Comparison of ENCODE assay signal across 15 mouse cellular contexts in the genomic region with DNA sequence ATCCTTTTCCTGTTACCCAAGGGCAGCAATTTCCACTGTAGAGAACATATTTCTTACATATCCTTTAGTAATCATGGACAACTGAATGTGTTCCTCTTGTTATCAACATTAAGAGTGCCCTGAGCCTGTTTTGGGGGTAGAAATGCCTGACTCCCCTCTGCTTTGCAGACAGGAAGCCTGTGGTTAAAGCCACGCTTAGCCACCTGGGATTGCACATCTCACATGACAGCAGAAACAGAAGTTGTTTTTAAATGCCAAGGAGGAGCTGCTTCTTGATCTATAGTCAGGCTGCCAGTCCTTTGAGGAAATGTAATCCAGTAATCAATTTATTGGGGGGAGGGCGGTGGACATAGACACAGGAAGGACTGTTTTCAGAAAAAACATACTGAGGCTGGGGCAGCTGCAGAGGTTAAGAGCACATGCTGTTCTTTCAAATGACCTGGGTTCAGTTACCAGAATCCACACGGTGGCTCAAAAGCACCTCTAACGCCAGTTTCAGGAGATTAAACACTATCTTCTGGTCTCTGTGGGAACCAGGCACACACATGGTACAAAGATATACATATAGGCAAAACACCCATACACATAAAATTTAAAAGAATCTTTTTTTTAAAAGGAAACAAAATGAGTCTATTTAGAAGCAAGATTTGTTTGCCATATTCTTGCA. TPM values are rescaled to one million over a fixed set of nuclear protein-coding genes. Genes with fewer than 3 reads are reported as not detected.
A peak's percentile ranks its signal among the peaks of the same experiment; 100 is the strongest.
DNase-seq lines count a peak whose midpoint lies in the region; ATAC-seq and TF ChIP-seq lines count a peak whose summit lies in the region.
"Had no signal": no experiment of that assay in that cellular context is flagged by ENCODE, and none has a peak within 500 bp of the region (broad histone marks: within the 10 kb centered on the region; RNA-seq: fewer than 3 reads in every experiment).

No protein-coding gene starts in this region.

- H3K4me1 ChIP-seq in CH12.LX (ENCODE audit: control insufficient read depth in 1 of 2, insufficient read depth in 2 of 2), result peaks cover 28 to 88% of the 10 kb centered on the region in 2 experiments
- H3K4me1 ChIP-seq: embryonic facial prominence, embryonic 15.5 days had no signal

- WGBS in macrophage (ENCODE audit: missing documents), result 18% methylated on average over 4 of the region's 4 CpGs

- H3K4me3 ChIP-seq in CH12.LX (replicated peaks in 1 of 3; ENCODE audit: low read depth in 2 of 3, low read length in 2 of 3, poor library complexity in 1 of 3) (no peak overlapping the region), macrophage (ENCODE audit: inconsistent target) (no peak overlapping the region)
- H3K4me3 ChIP-seq in gastrocnemius, adult 2 months, result no peak overlapping the region
- H3K4me3 ChIP-seq: embryonic facial prominence, embryonic 15.5 days; heart, embryonic 15.5 days had no signal

- TF ChIP-seq POLR2A in CH12.LX (IDR thresholded peaks at IDR 0.05; ENCODE audit: low read depth, low read length), result 0 out of 2 replicates have a peak, but pooled peaks have one; percentile 29

- peaks cover 8% of the 10 kb centered on the region for H3K9me3 ChIP-seq in CH12.LX (replicated peaks; ENCODE audit: low read length)
- H3K9me3 ChIP-seq: embryonic facial prominence, embryonic 15.5 days; heart, embryonic 15.5 days had no signal

- H3K27ac ChIP-seq in CH12.LX (ENCODE audit: insufficient read depth, low read depth) (peak overlapping the region; percentile 54), macrophage (peak overlapping the region; percentile 12)
- no peak overlapping the region for H3K27ac ChIP-seq in gastrocnemius, adult 2 months
- H3K27ac ChIP-seq: embryonic facial prominence, embryonic 15.5 days; heart, embryonic 15.5 days had no signal

- H3K9ac ChIP-seq in CH12.LX (ENCODE audit: insufficient read depth, low read depth), result peak overlapping the region; percentile 51
- H3K9ac ChIP-seq: embryonic facial prominence, embryonic 15.5 days; heart, embryonic 15.5 days; lung, embryonic 14.5 days had no signal

- peak; percentile 79 for DNase-seq in CH12.LX (ENCODE audit: extremely low read depth)
- peak; percentile 84 for DNase-seq in thymus, postnatal 0 days (ENCODE audit: low spot score)
- no peak for DNase-seq in left cerebral cortex, adult 9 months (ENCODE audit: low spot score in 2 of 2)
- no peak for DNase-seq in heart, postnatal 14 days
- no peak for DNase-seq in gastrocnemius, adult 2 months
- DNase-seq: cerebellum, adult 11-12 months; kidney, adult 8-10 months; layer of hippocampus, postnatal 36 days; lung, embryonic 14.5 days; right cerebral cortex, postnatal 14 days had no signal

- peak; percentile 64 for ATAC-seq in common myeloid progenitor, adult 5-6 weeks (replicated peaks; ENCODE audit: low read depth, poor library complexity, severe bottlenecking)

- peak in 1 of 2 experiments; percentile 33; a peak in 1 of 4 replicates for TF ChIP-seq CTCF in CH12.LX (conservative IDR thresholded peaks at IDR 0.05 in 1 of 2, IDR thresholded peaks at IDR 0.05 in 1 of 2; ENCODE audit: low read depth in 2 of 2, low read length in 2 of 2)
- no peak for TF ChIP-seq CTCF in gastrocnemius, adult 2 months (IDR thresholded peaks at IDR 0.05)

- in situ Hi-C loops in CH12.LX (cut with MboI; ENCODE audit: low pct_ligation_motif_present, low pct_unique_long_range_greater_than_20kb, low sequenced_read_pairs), result loop anchor here (10.0 kb wide), 1 partner anchor 115 kb away; a partner anchor contains a TSS

- intact Hi-C loops in heart, postnatal 14 days (cut with DNase I), result no loop called here
- intact Hi-C loops in gastrocnemius, adult 2 months (cut with DNase I), result no loop called here

- peak; percentile 41 for TF ChIP-seq RAD21 in CH12.LX (IDR thresholded peaks at IDR 0.05; ENCODE audit: low read depth, low read length)

- peak overlapping the region; percentile 47 for H3K4me2 ChIP-seq in CH12.LX (ENCODE audit: insufficient read depth, low read depth, poor library complexity, severe bottlenecking)
- H3K4me2 ChIP-seq: embryonic facial prominence, embryonic 15.5 days; heart, embryonic 15.5 days; lung, embryonic 14.5 days had no signal

- peaks cover 18 to 71% of the 10 kb centered on the region in 2 experiments for H3K36me3 ChIP-seq in CH12.LX (replicated peaks in 1 of 2; ENCODE audit: control insufficient read depth in 1 of 2, insufficient read depth in 1 of 2, low read length in 1 of 2)
- no peaks in the 10 kb centered on the region for H3K36me3 ChIP-seq in macrophage (ENCODE audit: inconsistent target)
- H3K36me3 ChIP-seq: embryonic facial prominence, embryonic 15.5 days; heart, embryonic 15.5 days had no signal

- H3K27me3 ChIP-seq in CH12.LX (replicated peaks), result no peaks in the 10 kb centered on the region
- H3K27me3 ChIP-seq: embryonic facial prominence, embryonic 15.5 days; heart, embryonic 15.5 days had no signal

- peak; percentile 83 for TF ChIP-seq EP300 in CH12.LX (IDR thresholded peaks at IDR 0.05; ENCODE audit: low read length)

- H3K79me2 ChIP-seq in CH12.LX (replicated peaks; ENCODE audit: control insufficient read depth, extremely low read depth, insufficient read depth, poor library complexity, severe bottlenecking) (no peaks in the 10 kb centered on the region), macrophage (ENCODE audit: inconsistent target) (no peaks in the 10 kb centered on the region)

- dilution Hi-C loops in CH12.LX (cut with MboI; ENCODE audit: extremely low pct_ligation_motif_present, extremely low pct_unique_long_range_greater_than_20kb, low sequenced_read_pairs), result no loop called here

TF ChIP-seq in CH12.LX, 34 proteins besides CTCF, POLR2A, EP300 and RAD21:
- TF ChIP-seq MYC (IDR thresholded peaks at IDR 0.05; ENCODE audit: low read depth, low read length) (no peak), ZC3H11A (IDR thresholded peaks at IDR 0.05; ENCODE audit: low read depth, low read length) (no peak), ZNF384 (IDR thresholded peaks at IDR 0.05; ENCODE audit: low read depth, low read length) (no peak), MEF2A (IDR thresholded peaks at IDR 0.05; ENCODE audit: borderline replicate concordance, low read depth, low read length) (no peak), MAZ (IDR thresholded peaks at IDR 0.05; ENCODE audit: low read depth, low read length) (no peak), BHLHE40 (IDR thresholded peaks at IDR 0.05; ENCODE audit: low read depth, low read length) (peak; percentile 80), SMC3 (IDR thresholded peaks at IDR 0.05; ENCODE audit: low read depth, low read length) (peak; percentile 9; the same call in 1 of the 2 replicates), GABPA (IDR thresholded peaks at IDR 0.05; ENCODE audit: insufficient replicate concordance, low read depth, low read length) (no peak), ZKSCAN1 (IDR thresholded peaks at IDR 0.05; ENCODE audit: borderline replicate concordance, low read depth, low read length) (no peak), CHD1 (IDR thresholded peaks at IDR 0.05; ENCODE audit: low read depth, low read length) (no peak), JUN (IDR thresholded peaks at IDR 0.05; ENCODE audit: insufficient read depth, low read depth, low read length) (no peak), IRF4 (IDR thresholded peaks at IDR 0.05; ENCODE audit: low read depth, low read length) (peak; percentile 36; the same call in 1 of the 2 replicates), MAFK (IDR thresholded peaks at IDR 0.05; ENCODE audit: insufficient replicate concordance, low read length) (0 out of 2 replicates have a peak, but pooled peaks have one; percentile 33), UBTF (IDR thresholded peaks at IDR 0.05; ENCODE audit: low read depth, low read length) (no peak), RCOR1 (conservative IDR thresholded peaks at IDR 0.05; ENCODE audit: low read depth, low read length) (no peak), ETS1 (conservative IDR thresholded peaks at IDR 0.05; ENCODE audit: low read depth, low read length) (peak; percentile 43; the same call in 1 of the 2 replicates), NELFE (IDR thresholded peaks at IDR 0.05; ENCODE audit: low read depth, low read length) (no peak), TCF12 (IDR thresholded peaks at IDR 0.05; ENCODE audit: low read depth, low read length) (peak; percentile 64)
TF ChIP-seq in CH12.LX: peak in this region for 6.

RNA-seq across cellular contexts. Expression of a gene that starts 58.0 kb away (rescaled TPM):
- total RNA-seq in CH12.LX (2012; rRNA removed), result not detected in 2 replicates
- not detected in 2 replicates for total RNA-seq in CH12.LX (2014; rRNA removed)
- not detected in 2 replicates for polyA plus RNA-seq in CH12.LX (2012; ENCODE audit: insufficient read length, low read depth)
- total RNA-seq in common myeloid progenitor, adult 5-6 weeks (2017), result not detected in 2 replicates
- total RNA-seq in macrophage (2018; cell fraction: chromatin; rRNA removed), result not detected
- not detected for total RNA-seq in macrophage (2018; cell fraction: cytosol; rRNA removed)
- not detected for total RNA-seq in macrophage (2018; cell fraction: nucleus; rRNA removed)
- not detected in 3 replicates for polyA plus RNA-seq in macrophage (2018)
- polyA plus RNA-seq in thymus, postnatal 0 days (2015; fragmentation: Nextera tagmentation; extraction: Ambion mirVana), result not detected in 2 replicates
- not detected for total RNA-seq in heart, postnatal 14 days (2021)
- not detected for total RNA-seq in gastrocnemius, adult 2 months (2021)
- total RNA-seq: layer of hippocampus, postnatal 36 days had no signal
- polyA plus RNA-seq: embryonic facial prominence, embryonic 15.5 days; heart, embryonic 15.5 days; lung, embryonic 14.5 days; urinary bladder, adult 2 months had no signal

Comparison
In these comparisons a context has a peak if more than half of its experiments do, and no peak if none do; other contexts are left out.
1. DNase-seq: peak in CH12.LX (single experiment) and thymus, postnatal 0 days (single experiment); none in left cerebral cortex, adult 9 months (0 of 2), heart, postnatal 14 days (0 of 2) and gastrocnemius, adult 2 months (single experiment).